ENCODE assay signal across 24 mouse cellular contexts in the genomic region with DNA sequence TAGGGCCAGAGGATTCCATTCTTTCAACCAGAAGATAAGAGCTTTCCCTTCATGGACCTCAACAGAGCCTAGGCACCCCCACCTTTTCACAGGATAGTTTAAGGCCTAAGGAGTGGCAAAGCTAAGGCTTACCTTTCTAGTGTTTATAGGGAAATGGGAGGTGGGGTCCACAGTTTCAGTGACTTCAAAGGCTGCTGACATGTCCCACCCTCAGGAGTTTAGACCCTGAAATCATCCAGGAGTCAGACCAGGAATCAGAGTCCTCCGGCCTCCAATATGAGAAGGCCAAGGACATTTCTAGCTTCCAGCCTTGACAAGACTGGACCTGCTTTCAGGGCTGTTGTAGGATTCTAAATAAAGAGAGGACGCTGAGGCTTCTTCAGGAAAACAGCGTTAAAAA. TPM values are rescaled to one million over a fixed set of nuclear protein-coding genes. Genes with fewer than 3 reads are reported as not detected.
DNase-seq lines count a peak whose midpoint lies in the region; ATAC-seq and TF ChIP-seq lines count a peak whose summit lies in the region.
"Had no signal": no experiment of that assay in that cellular context is flagged by ENCODE, and none has a peak within 500 bp of the region (broad histone marks: within the 10 kb centered on the region; RNA-seq: fewer than 3 reads in every experiment).

No protein-coding gene starts in this region.

- H3K4me3 ChIP-seq in E14TG2a.4 (replicated peaks; ENCODE audit: low read length): peak overlapping the region; percentile 32
- H3K4me3 ChIP-seq: embryonic facial prominence, embryonic 13.5 days; embryonic facial prominence, embryonic 15.5 days; erythroblast, embryonic 14.5 days; forebrain, embryonic 10.5 days; forebrain, embryonic 12.5 days had no signal

- peaks cover 17% of the 10 kb centered on the region for H3K9me3 ChIP-seq in E14TG2a.4 (ENCODE audit: low read length)
- H3K9me3 ChIP-seq: embryonic facial prominence, embryonic 13.5 days; embryonic facial prominence, embryonic 15.5 days; forebrain, embryonic 10.5 days; forebrain, embryonic 12.5 days; G1E had no signal

- intact Hi-C loops in heart, postnatal 14 days (cut with DNase I): no loop called here

- no peak for TF ChIP-seq CTCF in E14TG2a.4 (conservative IDR thresholded peaks at IDR 0.05; ENCODE audit: low read length)

- no peaks in the 10 kb centered on the region for H3K36me3 ChIP-seq in E14TG2a.4 (ENCODE audit: insufficient read depth, low read length)
- H3K36me3 ChIP-seq: embryonic facial prominence, embryonic 13.5 days; embryonic facial prominence, embryonic 15.5 days; forebrain, embryonic 10.5 days; forebrain, embryonic 12.5 days; G1E had no signal

- no peak for ATAC-seq in cerebellum, adult (ENCODE audit: insufficient number of reproducible peaks, low FRiP score, low TSS enrichment)
- ATAC-seq: activated CD4-positive, CD25-positive, alpha-beta regulatory T cell, adult 4 months; forebrain, embryonic 14.5 days; forebrain, embryonic 16.5 days; Patski had no signal

- peaks cover 49% of the 10 kb centered on the region for H3K4me1 ChIP-seq in E14TG2a.4 (replicated peaks; ENCODE audit: low read depth, low read length)
- H3K4me1 ChIP-seq: embryonic facial prominence, embryonic 13.5 days; embryonic facial prominence, embryonic 15.5 days; forebrain, embryonic 10.5 days; forebrain, embryonic 12.5 days had no signal

- no peaks in the 10 kb centered on the region for H3K27me3 ChIP-seq in E14TG2a.4 (ENCODE audit: insufficient read depth, low read length)
- H3K27me3 ChIP-seq: embryonic facial prominence, embryonic 13.5 days; embryonic facial prominence, embryonic 15.5 days; forebrain, embryonic 12.5 days; Patski had no signal

- DNase-seq in adrenal gland, adult 2 months: peak; percentile 50
- DNase-seq in adrenal gland, postnatal 4 days (ENCODE audit: low spot score in 2 of 2): no peak
- peak; percentile 53 for DNase-seq in heart, adult 11 months
- no peak for DNase-seq in heart, postnatal 14 days
- DNase-seq in adrenal gland, postnatal 14 days: peak; percentile 26
- DNase-seq in thymus, postnatal 25 days: no peak
- DNase-seq: cerebellum, adult 11 months; cerebellum, adult 18-20 months; cerebellum, adult 8-10 months; cerebellum, adult 9-11 months; cerebellum, postnatal 36 days; embryo, embryonic 11 days had no signal

RNA-seq across cellular contexts. Expression of gene Rnf2, which starts 16.1 kb away (rescaled TPM):
- 10 to 100 TPM; 38.6 to 82.3 TPM for total RNA-seq in adrenal gland, adult 2 months (2021)
- polyA plus RNA-seq in adrenal gland, adult 2 months (2012; rRNA removed): 3.4 and 3.9 TPM in 2 replicates
- 10 to 100 TPM; 77.9 to 82.5 TPM for total RNA-seq in adrenal gland, postnatal 4 days (2021)
- total RNA-seq in heart, postnatal 14 days (2021): 10 to 100 TPM; 17.0 to 19.8 TPM
- 49.0 and 55.4 TPM in 2 replicates for total RNA-seq in adrenal gland, postnatal 14 days (2021)

RNA-seq across cellular contexts. Expression of gene Fam129a, which starts 54.1 kb away (rescaled TPM):
- total RNA-seq in adrenal gland, adult 2 months (2021): 100 to 1,000 TPM; 101 to 116 TPM
- polyA plus RNA-seq in adrenal gland, adult 2 months (2012; rRNA removed): 9.7 and 12.9 TPM in 2 replicates
- 10 to 100 TPM; 69.0 to 77.2 TPM for total RNA-seq in adrenal gland, postnatal 4 days (2021)
- 10 to 100 TPM; 25.1 to 28.4 TPM for total RNA-seq in heart, postnatal 14 days (2021)
- 102 and 121 TPM in 2 replicates for total RNA-seq in adrenal gland, postnatal 14 days (2021)
- polyA plus RNA-seq: G1E had no signal

Comparison
In these comparisons a context has a peak if more than half of its experiments do, and no peak if none do; other contexts are left out.
1. DNase-seq: peak in adrenal gland, adult 2 months (single experiment), heart, adult 11 months (single experiment) and adrenal gland, postnatal 14 days (single experiment); none in adrenal gland, postnatal 4 days (0 of 2), heart, postnatal 14 days (0 of 2) and thymus, postnatal 25 days (single experiment).